ENCODE assay signal across 7 mouse cellular contexts in the genomic region with DNA sequence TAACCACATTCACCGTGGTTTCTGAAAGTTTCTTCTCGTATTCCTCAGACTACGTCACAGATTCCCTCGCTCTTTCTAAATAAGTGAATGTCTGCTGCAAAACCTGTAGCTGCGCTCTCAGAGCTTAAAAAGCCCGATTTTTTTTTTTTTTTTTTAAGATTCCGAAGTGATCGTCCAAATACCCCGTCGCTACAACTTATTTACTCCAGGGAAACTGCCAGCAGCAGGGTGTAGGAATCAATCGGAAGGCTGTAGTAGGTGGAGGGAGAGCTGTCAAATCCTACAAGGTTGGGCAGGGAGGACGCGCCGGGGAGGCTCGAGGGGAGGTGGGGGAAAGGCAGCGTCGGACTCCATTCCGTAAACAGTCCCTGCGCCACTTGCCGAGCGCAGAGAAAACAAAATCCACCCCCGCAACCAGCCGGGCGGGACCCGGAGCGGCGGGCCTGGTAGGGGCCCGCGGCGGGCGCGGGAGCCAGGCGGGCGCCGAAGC. TPM values are rescaled to one million over a fixed set of nuclear protein-coding genes. Genes with fewer than 3 reads are reported as not detected.
DNase-seq lines count a peak whose midpoint lies in the region; ATAC-seq lines count a peak whose summit lies in the region.

No protein-coding gene starts in this region.

- H3K36me3 ChIP-seq in forebrain, embryonic 14.5 days (ENCODE audit: control insufficient read depth, insufficient read depth, low read length): no peaks in the 10 kb centered on the region; the same call in 1 of the 2 replicates
- H3K36me3 ChIP-seq in hindbrain, embryonic 11.5 days (ENCODE audit: control insufficient read depth, insufficient read depth, low read length): no peaks in the 10 kb centered on the region

- H3K9me3 ChIP-seq in forebrain, embryonic 14.5 days (replicated peaks; ENCODE audit: control insufficient read depth, low read length): no peaks in the 10 kb centered on the region
- no peaks in the 10 kb centered on the region for H3K9me3 ChIP-seq in hindbrain, embryonic 11.5 days (ENCODE audit: control insufficient read depth, low read length)

- H3K4me2 ChIP-seq in forebrain, embryonic 14.5 days (ENCODE audit: low read length): peak overlapping the region; percentile 60
- H3K4me2 ChIP-seq in hindbrain, embryonic 11.5 days (replicated peaks; ENCODE audit: low read depth, low read length): peak overlapping the region; percentile 71

- no peaks in the 10 kb centered on the region for H3K27me3 ChIP-seq in forebrain, embryonic 14.5 days (replicated peaks; ENCODE audit: control insufficient read depth, insufficient read depth, low read length)
- H3K27me3 ChIP-seq in hindbrain, embryonic 11.5 days (ENCODE audit: control insufficient read depth, insufficient read depth, low read length): no peaks in the 10 kb centered on the region

- ATAC-seq in forebrain, embryonic 14.5 days: peak; percentile 60
- peak; percentile 51; the same call in 1 of the 2 replicates for ATAC-seq in hindbrain, embryonic 11.5 days (ENCODE audit: low FRiP score)

- WGBS in forebrain, embryonic 14.5 days: 0% methylated on average over 28 of the region's 35 CpGs
- WGBS in hindbrain, embryonic 11.5 days: under 1% methylated on average over 25 of the region's 35 CpGs

- DNase-seq in ZHBTc4 (ENCODE audit: low read depth, low spot score): peak; percentile 68
- DNase-seq in cerebellum, adult 11-12 months: peak; percentile 61
- DNase-seq in forebrain, embryonic 14.5 days (ENCODE audit: low spot score): peak; percentile 64
- DNase-seq in hindbrain, embryonic 11.5 days (ENCODE audit: low spot score): peak; percentile 68
- peak; percentile 21 to 44 for DNase-seq in left cerebral cortex, adult 8-10 months (ENCODE audit: low spot score in 2 of 2)
- peak; percentile 51 for DNase-seq in mesoderm, embryonic 11.5 days (ENCODE audit: low read depth, low spot score)
- DNase-seq in skeletal muscle tissue, adult 2 months (ENCODE audit: low read depth, low spot score): peak; percentile 14

- H3K4me1 ChIP-seq in forebrain, embryonic 14.5 days (ENCODE audit: control insufficient read depth, insufficient read depth, low read length): peaks cover 20% of the 10 kb centered on the region
- H3K4me1 ChIP-seq in hindbrain, embryonic 11.5 days (replicated peaks; ENCODE audit: control insufficient read depth, insufficient read depth, low read length): no peaks in the 10 kb centered on the region; the same call in 1 of the 2 replicates

- peak overlapping the region; percentile 94 for H3K4me3 ChIP-seq in forebrain, embryonic 14.5 days (ENCODE audit: low read depth, low read length)
- H3K4me3 ChIP-seq in hindbrain, embryonic 11.5 days (ENCODE audit: low read depth, low read length): peak overlapping the region; percentile 93

- H3K27ac ChIP-seq in forebrain, embryonic 14.5 days (ENCODE audit: low read depth, low read length): peak overlapping the region; percentile 92
- H3K27ac ChIP-seq in hindbrain, embryonic 11.5 days (ENCODE audit: low read depth, low read length): peak overlapping the region; percentile 93

- H3K9ac ChIP-seq in forebrain, embryonic 14.5 days (ENCODE audit: low read length): peak overlapping the region; percentile 93
- H3K9ac ChIP-seq in hindbrain, embryonic 11.5 days (ENCODE audit: low read depth, low read length): peak overlapping the region; percentile 91

RNA-seq across cellular contexts. Expression of gene Baz2b, which starts 0.5 kb away (rescaled TPM):
- polyA plus RNA-seq in forebrain, embryonic 14.5 days (2014; fragmentation: Nextera tagmentation; extraction: Ambion mirVana): 40.4 and 61.9 TPM in 2 replicates
- 78.6 and 108 TPM in 2 replicates for polyA plus RNA-seq in hindbrain, embryonic 11.5 days (2014; fragmentation: Nextera tagmentation; extraction: Ambion mirVana)
- total RNA-seq in left cerebral cortex, adult 8-10 months (2022): 10 to 100 TPM; 51.5 to 64.8 (median 61.7) TPM

RNA-seq across cellular contexts. Expression of gene March7, which starts 0.5 kb away (rescaled TPM):
- polyA plus RNA-seq in forebrain, embryonic 14.5 days (2014; fragmentation: Nextera tagmentation; extraction: Ambion mirVana): 94.9 and 98.0 TPM in 2 replicates
- 79.6 and 88.5 TPM in 2 replicates for polyA plus RNA-seq in hindbrain, embryonic 11.5 days (2014; fragmentation: Nextera tagmentation; extraction: Ambion mirVana)
- total RNA-seq in left cerebral cortex, adult 8-10 months (2022): 10 to 100 TPM; 64.0 to 72.4 (median 66.5) TPM

Comparison
In these comparisons a context has a peak if more than half of its experiments do, and no peak if none do; other contexts are left out.
1. Peak in every context shown above with its lines: DNase-seq, ATAC-seq, H3K4me3 ChIP-seq and H3K27ac ChIP-seq.
2. DNase-seq: peak in every context shown above with its lines; median percentile 68 in ZHBTc4; 68 in hindbrain, embryonic 11.5 days; 64 in forebrain, embryonic 14.5 days; 61 in cerebellum, adult 11-12 months; 51 in mesoderm, embryonic 11.5 days; 32 in left cerebral cortex, adult 8-10 months; 14 in skeletal muscle tissue, adult 2 months.